12 mouse cellular contexts compared by ENCODE assay signal in the genomic region with DNA sequence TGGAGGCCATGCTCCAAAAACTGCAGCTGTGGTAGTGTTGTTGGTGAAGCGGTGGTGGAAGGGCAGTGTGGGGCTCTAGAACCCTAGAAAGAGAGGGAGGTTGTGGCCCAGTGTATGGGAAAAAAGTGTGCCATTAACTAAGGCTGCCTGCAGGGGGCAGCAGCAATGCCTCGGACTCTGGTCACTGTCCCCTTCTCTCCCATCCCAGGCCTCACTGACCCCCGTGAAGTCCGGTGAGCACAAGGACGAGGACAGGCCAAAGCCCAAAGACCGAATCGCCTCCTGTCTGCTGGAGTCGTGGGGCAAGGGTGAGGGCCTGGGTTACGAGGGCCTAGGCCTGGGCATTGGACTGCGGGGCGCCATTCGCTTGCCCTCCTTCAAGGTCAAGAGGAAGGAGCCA. TPM values are rescaled to one million over a fixed set of nuclear protein-coding genes. Genes with fewer than 3 reads are reported as not detected.
DNase-seq lines count a peak whose midpoint lies in the region; ATAC-seq and TF ChIP-seq lines count a peak whose summit lies in the region.
"Had no signal": no experiment of that assay in that cellular context is flagged by ENCODE, and none has a peak within 500 bp of the region (broad histone marks: within the 10 kb centered on the region; RNA-seq: fewer than 3 reads in every experiment).

No protein-coding gene starts in this region.

- no peak for TF ChIP-seq POLR2A in heart, adult 2 months (IDR thresholded peaks at IDR 0.05; ENCODE audit: insufficient read depth, low read depth, low read length)
- no peak for TF ChIP-seq POLR2A in MEL (IDR thresholded peaks at IDR 0.05; ENCODE audit: control insufficient read depth in 1 of 2, insufficient read depth in 1 of 2, low read depth in 1 of 2, low read length in 2 of 2, poor library complexity in 1 of 2)

- ATAC-seq in liver, embryonic 14.5 days (ENCODE audit: insufficient read depth) = no peak
- no peak for ATAC-seq in liver, embryonic 12.5 days
- 0 out of 2 replicates have a peak, but pooled peaks have one; percentile 11 for ATAC-seq in erythroid progenitor cell, adult 5-6 weeks (replicated peaks; ENCODE audit: low FRiP score, poor library complexity, severe bottlenecking)
- ATAC-seq: forebrain, embryonic 16.5 days; Patski had no signal

- H3K4me2 ChIP-seq in liver, embryonic 14.5 days (ENCODE audit: low read depth) = no peak overlapping the region
- no peak overlapping the region for H3K4me2 ChIP-seq in liver, embryonic 12.5 days
- H3K4me2 ChIP-seq: heart, embryonic 15.5 days; liver, embryonic 15.5 days had no signal

- H3K27me3 ChIP-seq in heart, adult 2 months (ENCODE audit: control insufficient read depth, insufficient read depth, low read length) = no peaks in the 10 kb centered on the region
- no peaks in the 10 kb centered on the region for H3K27me3 ChIP-seq in liver, embryonic 14.5 days (ENCODE audit: control insufficient read depth, insufficient read depth, low read length)
- no peaks in the 10 kb centered on the region for H3K27me3 ChIP-seq in liver, embryonic 12.5 days (replicated peaks)
- H3K27me3 ChIP-seq in MEL (ENCODE audit: control insufficient read depth in 1 of 2, insufficient read depth in 2 of 2, low read length in 2 of 2) = no peaks in the 10 kb centered on the region
- H3K27me3 ChIP-seq: heart, embryonic 15.5 days; liver, embryonic 15.5 days; Patski had no signal

- DNase-seq in heart, adult 2 months = no peak
- DNase-seq in heart, postnatal 10 days = no peak
- no peak for DNase-seq in liver, embryonic 14.5 days (ENCODE audit: low read depth in 3 of 3, low spot score in 3 of 3)
- DNase-seq in MEL (ENCODE audit: low read depth, low spot score) (no peak), MN1 (ENCODE audit: low spot score) (no peak)
- DNase-seq: thymus, adult 18-20 months had no signal

- TF ChIP-seq EP300 in heart, adult 2 months (IDR thresholded peaks at IDR 0.05; ENCODE audit: insufficient read depth, low read depth, low read length) = no peak
- TF ChIP-seq EP300 in liver, embryonic 14.5 days (IDR thresholded peaks at IDR 0.05; ENCODE audit: low read depth) = no peak
- TF ChIP-seq EP300 in MEL (IDR thresholded peaks at IDR 0.05; ENCODE audit: low read depth in 1 of 2, low read length in 2 of 2) = no peak

- TF ChIP-seq CTCF in heart, adult 2 months (IDR thresholded peaks at IDR 0.05) = peak; percentile 68
- peak; percentile 80 for TF ChIP-seq CTCF in liver, embryonic 14.5 days (IDR thresholded peaks at IDR 0.05; ENCODE audit: low read depth)
- peak; percentile 59 to 77 (median 75) for TF ChIP-seq CTCF in MEL (IDR thresholded peaks at IDR 0.05 in 2 of 3, conservative IDR thresholded peaks at IDR 0.05 in 1 of 3; ENCODE audit: control insufficient read depth in 1 of 3, insufficient read depth in 1 of 3, low read depth in 2 of 3, low read length in 3 of 3, poor library complexity in 1 of 3, severe bottlenecking in 1 of 3)

- no peaks in the 10 kb centered on the region for H3K36me3 ChIP-seq in heart, adult 2 months (ENCODE audit: control insufficient read depth, insufficient read depth, low read length)
- peaks cover 76% of the 10 kb centered on the region for H3K36me3 ChIP-seq in liver, embryonic 14.5 days (replicated peaks; ENCODE audit: control insufficient read depth, insufficient read depth, low read depth)
- peaks cover 97% of the 10 kb centered on the region for H3K36me3 ChIP-seq in liver, embryonic 12.5 days
- H3K36me3 ChIP-seq in MEL (ENCODE audit: control insufficient read depth in 1 of 2, insufficient read depth in 2 of 2, low read length in 2 of 2) = peaks cover 0 to 5% of the 10 kb centered on the region in 2 experiments; a peak in 2 of 4 replicates

- H3K9me3 ChIP-seq in liver, embryonic 14.5 days (ENCODE audit: control insufficient read depth, low read length) = no peaks in the 10 kb centered on the region
- no peaks in the 10 kb centered on the region for H3K9me3 ChIP-seq in liver, embryonic 12.5 days (replicated peaks)
- no peaks in the 10 kb centered on the region for H3K9me3 ChIP-seq in MEL (replicated peaks; ENCODE audit: insufficient read depth, low read length)
- H3K9me3 ChIP-seq: heart, embryonic 15.5 days; liver, embryonic 15.5 days had no signal

- 87% methylated on average over 12 of the region's 12 CpGs for WGBS in heart, adult 2 months
- 85% methylated on average over 12 of the region's 12 CpGs for WGBS in liver, embryonic 14.5 days (ENCODE audit: insufficient replicate concordance)
- WGBS in liver, embryonic 12.5 days (ENCODE audit: insufficient replicate concordance) = 87% methylated on average over 12 of the region's 12 CpGs

- no peaks in the 10 kb centered on the region; the same call in none of the 2 replicates for H3K79me2 ChIP-seq in heart, adult 2 months (replicated peaks; ENCODE audit: control insufficient read depth, insufficient read depth, low read length)
- no peaks in the 10 kb centered on the region; the same call in 1 of the 2 replicates for H3K79me2 ChIP-seq in MEL (ENCODE audit: control insufficient read depth, insufficient read depth, low read length, poor library complexity)

- no peak overlapping the region for H3K9ac ChIP-seq in heart, adult 2 months (ENCODE audit: low read depth, low read length)
- no peak overlapping the region for H3K9ac ChIP-seq in liver, embryonic 14.5 days (replicated peaks)
- H3K9ac ChIP-seq in liver, embryonic 12.5 days = no peak overlapping the region
- no peak overlapping the region for H3K9ac ChIP-seq in MEL (ENCODE audit: control insufficient read depth, low read depth, low read length, poor library complexity, severe bottlenecking)
- H3K9ac ChIP-seq: heart, embryonic 15.5 days; liver, embryonic 15.5 days had no signal

- H3K27ac ChIP-seq in heart, adult 2 months = no peak overlapping the region
- no peak overlapping the region for H3K27ac ChIP-seq in liver, embryonic 14.5 days
- H3K27ac ChIP-seq in liver, embryonic 12.5 days = no peak overlapping the region
- no peak overlapping the region for H3K27ac ChIP-seq in MEL (ENCODE audit: control insufficient read depth, low read depth, low read length)
- H3K27ac ChIP-seq: heart, embryonic 15.5 days; liver, embryonic 15.5 days had no signal

- H3K4me1 ChIP-seq in heart, adult 2 months (ENCODE audit: control insufficient read depth, insufficient read depth, low read length) = no peaks in the 10 kb centered on the region
- H3K4me1 ChIP-seq in liver, embryonic 14.5 days (replicated peaks; ENCODE audit: control insufficient read depth in 2 of 2, insufficient read depth in 2 of 2, low read length in 1 of 2) = no peaks in the 10 kb centered on the region
- H3K4me1 ChIP-seq in liver, embryonic 12.5 days = peaks cover 13% of the 10 kb centered on the region; the same call in 1 of the 2 replicates
- no peaks in the 10 kb centered on the region for H3K4me1 ChIP-seq in MEL (ENCODE audit: control insufficient read depth in 1 of 2, insufficient read depth in 2 of 2, low read length in 2 of 2)

- no peak for TF ChIP-seq RAD21 in MEL (IDR thresholded peaks at IDR 0.05; ENCODE audit: low read depth, low read length)

- H3K4me3 ChIP-seq in heart, adult 2 months = no peak overlapping the region
- H3K4me3 ChIP-seq in liver, embryonic 14.5 days (ENCODE audit: insufficient read depth in 1 of 2, low read depth in 2 of 2, low read length in 2 of 2) = no peak overlapping the region
- no peak overlapping the region for H3K4me3 ChIP-seq in liver, embryonic 12.5 days
- no peak overlapping the region for H3K4me3 ChIP-seq in MEL (ENCODE audit: control insufficient read depth in 1 of 2, insufficient read depth in 1 of 2, low read depth in 2 of 2, low read length in 2 of 2)
- H3K4me3 ChIP-seq: heart, embryonic 15.5 days; liver, embryonic 15.5 days had no signal

- intact Hi-C loops in heart, adult 2 months (cut with DNase I) = no loop called here
- intact Hi-C loops in heart, postnatal 10 days (cut with DNase I) = loop anchor here (2.0 kb wide), 1 partner anchor 40 kb away; no protein-coding TSS in a partner anchor

RNA-seq across cellular contexts. Expression of a gene that starts 12.4 kb away (rescaled TPM):
- total RNA-seq in heart, adult 2 months (2021) = 10 to 100 TPM; 13.3 to 14.8 TPM
- 16.4 and 20.4 TPM in 2 replicates for polyA plus RNA-seq in heart, adult 2 months (2012; rRNA removed)
- 10 to 100 TPM; 20.5 to 24.6 TPM for total RNA-seq in heart, postnatal 10 days (2021)
- 17.4 and 26.6 TPM in 2 replicates for polyA plus RNA-seq in liver, embryonic 14.5 days (2012; rRNA removed)
- polyA plus RNA-seq in liver, embryonic 14.5 days (2014; fragmentation: Nextera tagmentation; extraction: Ambion mirVana) = 51.4 and 55.1 TPM in 2 replicates
- polyA plus RNA-seq in liver, embryonic 12.5 days (2016; fragmentation: Nextera tagmentation; extraction: Ambion mirVana) = 77.4 and 77.8 TPM in 2 replicates
- 28.4 and 32.0 TPM in 2 replicates for total RNA-seq in MEL (2012; rRNA removed)
- 10 to 100 TPM in 1 of 2 experiments, not detected in 1; 54.6 TPM for polyA plus RNA-seq in MEL (2012; ENCODE audit: insufficient read depth in 1 of 2, insufficient read length in 2 of 2, low read depth in 1 of 2, low replicate concordance in 2 of 2, missing spikeins in 1 of 2)
- 27.2 and 48.7 TPM in 2 replicates for total RNA-seq in erythroid progenitor cell, adult 5-6 weeks (2015; ENCODE audit: low replicate concordance)
- total RNA-seq in erythroid progenitor cell, adult 5-6 weeks (2017; ENCODE audit: low replicate concordance) = 52.2 and 63.8 TPM in 2 replicates

RNA-seq across cellular contexts. Expression of a gene that starts 14.8 kb away (rescaled TPM):
- 10 to 100 TPM; 12.9 to 19.4 TPM for total RNA-seq in heart, adult 2 months (2021)
- polyA plus RNA-seq in heart, adult 2 months (2012; rRNA removed) = 6.4 and 7.4 TPM in 2 replicates
- total RNA-seq in heart, postnatal 10 days (2021) = 10 to 100 TPM; 19.6 to 22.1 TPM
- polyA plus RNA-seq in liver, embryonic 14.5 days (2012; rRNA removed) = 2.3 and 2.7 TPM in 2 replicates
- 3.3 and 4.3 TPM in 2 replicates for polyA plus RNA-seq in liver, embryonic 14.5 days (2014; fragmentation: Nextera tagmentation; extraction: Ambion mirVana)
- 6.0 and 6.1 TPM in 2 replicates for polyA plus RNA-seq in liver, embryonic 12.5 days (2016; fragmentation: Nextera tagmentation; extraction: Ambion mirVana)
- total RNA-seq in MEL (2012; rRNA removed) = 3.0 and 4.1 TPM in 2 replicates
- polyA plus RNA-seq in MEL (2012; ENCODE audit: insufficient read depth in 1 of 2, insufficient read length in 2 of 2, low read depth in 1 of 2, low replicate concordance in 2 of 2, missing spikeins in 1 of 2) = 10 to 100 TPM in 1 of 2 experiments, not detected in 1; 23.5 TPM
- total RNA-seq in erythroid progenitor cell, adult 5-6 weeks (2015; ENCODE audit: low replicate concordance) = 29.8 and 41.8 TPM in 2 replicates
- total RNA-seq in erythroid progenitor cell, adult 5-6 weeks (2017; ENCODE audit: low replicate concordance) = 20.2 and 23.0 TPM in 2 replicates

RNA-seq across cellular contexts. Expression of a gene that starts 24.3 kb away (rescaled TPM):
- total RNA-seq in heart, adult 2 months (2021) = under 1 TPM; 0.64 to 0.70 TPM
- 1.6 and 2.3 TPM in 2 replicates for polyA plus RNA-seq in heart, adult 2 months (2012; rRNA removed)
- total RNA-seq in heart, postnatal 10 days (2021) = under 1 TPM; 0.64 to 0.77 TPM
- polyA plus RNA-seq in liver, embryonic 14.5 days (2012; rRNA removed) = 1.8 and 2.1 TPM in 2 replicates
- 2.5 and 2.6 TPM in 2 replicates for polyA plus RNA-seq in liver, embryonic 14.5 days (2014; fragmentation: Nextera tagmentation; extraction: Ambion mirVana)
- polyA plus RNA-seq in liver, embryonic 12.5 days (2016; fragmentation: Nextera tagmentation; extraction: Ambion mirVana) = 3.9 and 4.8 TPM in 2 replicates
- total RNA-seq in MEL (2012; rRNA removed) = 2.5 and 4.1 TPM in 2 replicates
- 10 to 100 TPM in 1 of 2 experiments, not detected in 1; 10.4 TPM for polyA plus RNA-seq in MEL (2012; ENCODE audit: insufficient read depth in 1 of 2, insufficient read length in 2 of 2, low read depth in 1 of 2, low replicate concordance in 2 of 2, missing spikeins in 1 of 2)
- 1.7 and 3.2 TPM in 2 replicates for total RNA-seq in erythroid progenitor cell, adult 5-6 weeks (2015; ENCODE audit: low replicate concordance)
- 1.4 and 7.7 TPM in 2 replicates for total RNA-seq in erythroid progenitor cell, adult 5-6 weeks (2017; ENCODE audit: low replicate concordance)

RNA-seq across cellular contexts. Expression of a gene that starts 25.8 kb away (rescaled TPM):
- not detected for total RNA-seq in heart, adult 2 months (2021)
- 0.61 and 0.97 TPM in 2 replicates for polyA plus RNA-seq in heart, adult 2 months (2012; rRNA removed)
- not detected for total RNA-seq in heart, postnatal 10 days (2021)
- 28.7 and 29.2 TPM in 2 replicates for polyA plus RNA-seq in liver, embryonic 14.5 days (2012; rRNA removed)
- 26.7 and 37.0 TPM in 2 replicates for polyA plus RNA-seq in liver, embryonic 14.5 days (2014; fragmentation: Nextera tagmentation; extraction: Ambion mirVana)
- 5.9 and 6.1 TPM in 2 replicates for polyA plus RNA-seq in liver, embryonic 12.5 days (2016; fragmentation: Nextera tagmentation; extraction: Ambion mirVana)
- not detected in 2 replicates for total RNA-seq in MEL (2012; rRNA removed)
- not detected for polyA plus RNA-seq in MEL (2012; ENCODE audit: insufficient read depth in 1 of 2, insufficient read length in 2 of 2, low read depth in 1 of 2, low replicate concordance in 2 of 2, missing spikeins in 1 of 2)
- not detected in 2 replicates for total RNA-seq in erythroid progenitor cell, adult 5-6 weeks (2015; ENCODE audit: low replicate concordance)
- not detected in 2 replicates for total RNA-seq in erythroid progenitor cell, adult 5-6 weeks (2017; ENCODE audit: low replicate concordance)
- polyA plus RNA-seq: forebrain, embryonic 16.5 days; heart, embryonic 15.5 days; Patski had no signal
